Mouse (Mus musculus) E14TG2a.4 (cell line): ENCODE data around the gene Dmrta2.
A peak's percentile ranks its signal among the peaks of the same experiment; 100 is the strongest.

Experiments used
- H3K27me3 ChIP-seq: 2 replicates; pipeline ENCODE4 v1.6.1; 2014; ENCODE audit warnings: low read length, control low read depth; ENCODE audit not compliant: insufficient read depth
- H3K36me3 ChIP-seq: 2 replicates; pipeline ENCODE4 v1.6.1; 2014; ENCODE audit warnings: low read length, control low read depth; ENCODE audit not compliant: insufficient read depth
- H3K4me1 ChIP-seq: replicated peaks from 2 replicates; pipeline ENCODE4 v1.6.1; 2014; ENCODE audit warnings: low read depth, low read length, control low read depth
- H3K4me3 ChIP-seq: replicated peaks from 2 replicates; pipeline ENCODE4 v1.5.1; 2014; ENCODE audit warnings: mild to moderate bottlenecking, low read length
- H3K9me3 ChIP-seq: 2 replicates; pipeline ENCODE4 v1.6.1; 2014; ENCODE audit warnings: low read length, control low read depth
- CTCF ChIP-seq: conservative IDR thresholded peaks from 2 replicates; pipeline ENCODE4 v1.5.1; 2014; ENCODE audit warnings: low read length
- NANOG ChIP-seq: IDR thresholded peaks from 2 replicates; pipeline ENCODE4 v1.6.1; 2014; ENCODE audit warnings: borderline replicate concordance, low read length, mixed read lengths
- POU5F1 ChIP-seq: IDR thresholded peaks from 2 replicates; pipeline ENCODE4 v1.6.1; 2014; ENCODE audit warnings: low read length, borderline replicate concordance

The Dmrta2 gene

GRCm38 (mm10) chr4:109977148-109978067, at the start of gene Dmrta2:
TSS of gene Dmrta2 (plus strand) at chr4:109978053.
- Histone ChIP-seq H3K36me3 (no peaks in the 10 kb centered on the region), H3K27me3 (peaks cover 97% of the 10 kb centered on the region), H3K4me1 (peaks cover 56% of the 10 kb centered on the region), H3K4me3 (peak within 1 kb of the TSS; percentile 81), H3K9me3 (no peaks in the 10 kb centered on the region)
- TF ChIP-seq CTCF (no peak), POU5F1 (no peak), NANOG (no peak)

GRCm38 (mm10) chr4:109929058-109929457, 48.8 kb upstream of the Dmrta2 start:
- Histone ChIP-seq H3K27me3 (no peaks in the 10 kb centered on the region), H3K36me3 (peaks cover 17% of the 10 kb centered on the region), H3K4me1 (no peaks in the 10 kb centered on the region), H3K4me3 (no peak overlapping the region), H3K9me3 (no peaks in the 10 kb centered on the region)
- TF ChIP-seq CTCF (no peak), POU5F1 (no peak), NANOG (no peak)

- Histone ChIP-seq H3K36me3 (peaks cover 15% of the 10 kb centered on the region), H3K27me3 (no peaks in the 10 kb centered on the region), H3K4me1 (no peaks in the 10 kb centered on the region), H3K9me3 (no peaks in the 10 kb centered on the region), H3K4me3 (no peak overlapping the region)
- TF ChIP-seq POU5F1 (no peak), NANOG (no peak), CTCF (peak; percentile 64)
These were observed 47.4 kb upstream of the Dmrta2 start for GRCm38 (mm10) chr4:109930445-109930844.

GRCm38 (mm10) chr4:109930935-109931334, 46.9 kb upstream of the Dmrta2 start:
- H3K9me3 ChIP-seq, result no peaks in the 10 kb centered on the region

GRCm38 (mm10) chr4:109936557-109936956, 41.3 kb upstream of the Dmrta2 start:
- Histone ChIP-seq H3K4me1 (no peaks in the 10 kb centered on the region), H3K4me3 (no peak overlapping the region), H3K27me3 (no peaks in the 10 kb centered on the region), H3K36me3 (peaks cover 45% of the 10 kb centered on the region), H3K9me3 (no peaks in the 10 kb centered on the region)
- TF ChIP-seq CTCF, result no peak
- no peak for TF ChIP-seq NANOG
- no peak for TF ChIP-seq POU5F1

More at GRCm38 (mm10) chr4:109930935-109931334, 46.9 kb upstream of the Dmrta2 start:
- Histone ChIP-seq H3K4me1 (no peaks in the 10 kb centered on the region), H3K36me3 (peaks cover 19% of the 10 kb centered on the region), H3K27me3 (no peaks in the 10 kb centered on the region), H3K4me3 (no peak overlapping the region)
- TF ChIP-seq NANOG (no peak), CTCF (no peak), POU5F1 (no peak)

- Histone ChIP-seq H3K4me3 (no peak overlapping the region), H3K27me3 (no peaks in the 10 kb centered on the region), H3K4me1 (no peaks in the 10 kb centered on the region), H3K9me3 (no peaks in the 10 kb centered on the region), H3K36me3 (peaks cover 44% of the 10 kb centered on the region)
- TF ChIP-seq POU5F1 (no peak), CTCF (no peak), NANOG (no peak)
These were observed 38.6 kb upstream of the Dmrta2 start for GRCm38 (mm10) chr4:109939291-109939690.

- peaks cover 42% of the 10 kb centered on the region for H3K36me3 ChIP-seq
- TF ChIP-seq POU5F1, result no peak
- no peak for TF ChIP-seq CTCF
- no peak for TF ChIP-seq NANOG
These were observed 32.3 kb upstream of the Dmrta2 start for GRCm38 (mm10) chr4:109945554-109945953.

GRCm38 (mm10) chr4:109949307-109949706, 28.5 kb upstream of the Dmrta2 start:
- TF ChIP-seq POU5F1 (no peak), CTCF (no peak), NANOG (no peak)
- Histone ChIP-seq H3K27me3 (no peaks in the 10 kb centered on the region), H3K4me1 (no peaks in the 10 kb centered on the region), H3K9me3 (no peaks in the 10 kb centered on the region), H3K36me3 (peaks cover 42% of the 10 kb centered on the region), H3K4me3 (no peak overlapping the region)

More at GRCm38 (mm10) chr4:109945554-109945953, 32.3 kb upstream of the Dmrta2 start:
- H3K4me3 ChIP-seq, result no peak overlapping the region
- no peaks in the 10 kb centered on the region for H3K9me3 ChIP-seq
- no peaks in the 10 kb centered on the region for H3K4me1 ChIP-seq
- H3K27me3 ChIP-seq, result no peaks in the 10 kb centered on the region
